Mouse (Mus musculus): ENCODE data around the gene Gm42957.

- TF ChIP-seq CTCF (IDR thresholded peaks at IDR 0.05; ENCODE audit: control insufficient read depth, insufficient read depth, insufficient read length), result no peak
- no peak for TF ChIP-seq MAX (IDR thresholded peaks at IDR 0.05)
- TF ChIP-seq MYOG (IDR thresholded peaks at IDR 0.05; ENCODE audit: control insufficient read depth, extremely low read depth, insufficient read length), result no peak
- TF ChIP-seq CEBPB (IDR thresholded peaks at IDR 0.05; ENCODE audit: low read depth), result no peak
Observed at GRCm38 (mm10) chr3:96590657-96591056, 44.6 kb upstream of the Gm42957 start.
